Mouse (Mus musculus): Measurements from ENCODE around the gene Plcg1. TPM values are rescaled to one million over a fixed set of nuclear protein-coding genes. Genes with fewer than 3 reads are reported as not detected.

Gene Plcg1
- polyA plus RNA-seq, 2 experiments: 3.9 to 5.4 TPM

- no peak overlapping the region for H3K4me2 ChIP-seq (ENCODE audit: low read depth)
- ATAC-seq (ENCODE audit: insufficient read depth): no peak
- no peak for DNase-seq (ENCODE audit: low read depth in 3 of 3, low spot score in 3 of 3)
- no peaks in the 10 kb centered on the region for H3K9me3 ChIP-seq (ENCODE audit: control insufficient read depth, low read length)
- TF ChIP-seq CTCF (IDR thresholded peaks at IDR 0.05; ENCODE audit: low read depth) (no peak), EP300 (IDR thresholded peaks at IDR 0.05; ENCODE audit: low read depth) (no peak)
- H3K9ac ChIP-seq (replicated peaks): no peak overlapping the region
- H3K36me3 ChIP-seq (replicated peaks; ENCODE audit: control insufficient read depth, insufficient read depth, low read depth): no peaks in the 10 kb centered on the region
- no peaks in the 10 kb centered on the region for H3K4me1 ChIP-seq (replicated peaks; ENCODE audit: control insufficient read depth in 2 of 2, insufficient read depth in 2 of 2, low read length in 1 of 2)
- H3K4me3 ChIP-seq (ENCODE audit: insufficient read depth in 1 of 2, low read depth in 2 of 2, low read length in 2 of 2): no peak overlapping the region
- WGBS (ENCODE audit: insufficient replicate concordance): 66% methylated on average over 4 of the region's 4 CpGs
- H3K27me3 ChIP-seq (ENCODE audit: control insufficient read depth, insufficient read depth, low read length): no peaks in the 10 kb centered on the region
- H3K27ac ChIP-seq: no peak overlapping the region
Observed at GRCm38 (mm10) chr2:160768097-160768695, 37.1 kb downstream of the Plcg1 start.

- no peaks in the 10 kb centered on the region for H3K9me3 ChIP-seq (ENCODE audit: control insufficient read depth, low read length)
- no peaks in the 10 kb centered on the region for H3K27me3 ChIP-seq (ENCODE audit: control insufficient read depth, insufficient read depth, low read length)
- no peak overlapping the region for H3K9ac ChIP-seq (replicated peaks)
- no peaks in the 10 kb centered on the region for H3K4me1 ChIP-seq (replicated peaks; ENCODE audit: control insufficient read depth in 2 of 2, insufficient read depth in 2 of 2, low read length in 1 of 2)
- TF ChIP-seq EP300 (IDR thresholded peaks at IDR 0.05; ENCODE audit: low read depth): no peak
- H3K4me2 ChIP-seq (ENCODE audit: low read depth): no peak overlapping the region
- H3K4me3 ChIP-seq (ENCODE audit: insufficient read depth in 1 of 2, low read depth in 2 of 2, low read length in 2 of 2): no peak overlapping the region
- H3K27ac ChIP-seq: no peak overlapping the region
- WGBS (ENCODE audit: insufficient replicate concordance): 55% methylated on average over 2 of the region's 2 CpGs
- H3K36me3 ChIP-seq (replicated peaks; ENCODE audit: control insufficient read depth, insufficient read depth, low read depth): no peaks in the 10 kb centered on the region
- ATAC-seq (ENCODE audit: insufficient read depth) (no peak), DNase-seq (ENCODE audit: low read depth in 3 of 3, low spot score in 3 of 3) (no peak)
Observed at GRCm38 (mm10) chr2:160768997-160769396, 37.9 kb downstream of the Plcg1 start.

GRCm38 (mm10) chr2:160770409-160770808 lies 39.3 kb downstream of the Plcg1 start:
- no peak overlapping the region for H3K4me3 ChIP-seq (ENCODE audit: insufficient read depth in 1 of 2, low read depth in 2 of 2, low read length in 2 of 2)
- no peaks in the 10 kb centered on the region for H3K36me3 ChIP-seq (replicated peaks; ENCODE audit: control insufficient read depth, insufficient read depth, low read depth)
- H3K27me3 ChIP-seq (ENCODE audit: control insufficient read depth, insufficient read depth, low read length): no peaks in the 10 kb centered on the region
- no peak overlapping the region for H3K4me2 ChIP-seq (ENCODE audit: low read depth)
- TF ChIP-seq EP300 (IDR thresholded peaks at IDR 0.05; ENCODE audit: low read depth): no peak
- no peaks in the 10 kb centered on the region for H3K4me1 ChIP-seq (replicated peaks; ENCODE audit: control insufficient read depth in 2 of 2, insufficient read depth in 2 of 2, low read length in 1 of 2)
- DNase-seq (ENCODE audit: low read depth in 3 of 3, low spot score in 3 of 3): no peak
- ATAC-seq (ENCODE audit: insufficient read depth): no peak
- H3K9me3 ChIP-seq (ENCODE audit: control insufficient read depth, low read length): no peaks in the 10 kb centered on the region
- no peak overlapping the region for H3K27ac ChIP-seq
- H3K9ac ChIP-seq (replicated peaks): no peak overlapping the region

GRCm38 (mm10) chr2:160770871-160771270 lies 39.8 kb downstream of the Plcg1 start:
- TF ChIP-seq CTCF (IDR thresholded peaks at IDR 0.05; ENCODE audit: low read depth): no peak
- TF ChIP-seq EP300 (IDR thresholded peaks at IDR 0.05; ENCODE audit: low read depth): no peak
- no peaks in the 10 kb centered on the region for H3K27me3 ChIP-seq (ENCODE audit: control insufficient read depth, insufficient read depth, low read length)
- no peak for DNase-seq (ENCODE audit: low read depth in 3 of 3, low spot score in 3 of 3)
- no peak overlapping the region for H3K27ac ChIP-seq
- H3K4me3 ChIP-seq (ENCODE audit: insufficient read depth in 1 of 2, low read depth in 2 of 2, low read length in 2 of 2): no peak overlapping the region
- no peak overlapping the region for H3K9ac ChIP-seq (replicated peaks)
- H3K4me2 ChIP-seq (ENCODE audit: low read depth): no peak overlapping the region
- ATAC-seq (ENCODE audit: insufficient read depth): no peak
- H3K9me3 ChIP-seq (ENCODE audit: control insufficient read depth, low read length): no peaks in the 10 kb centered on the region
- 63% methylated on average over 1 of the region's 1 CpGs for WGBS (ENCODE audit: insufficient replicate concordance)
- H3K4me1 ChIP-seq (replicated peaks; ENCODE audit: control insufficient read depth in 2 of 2, insufficient read depth in 2 of 2, low read length in 1 of 2): no peaks in the 10 kb centered on the region
- H3K36me3 ChIP-seq (replicated peaks; ENCODE audit: control insufficient read depth, insufficient read depth, low read depth): no peaks in the 10 kb centered on the region

GRCm38 (mm10) chr2:160771325-160772276 lies 40.5 kb downstream of the Plcg1 start:
- WGBS (ENCODE audit: insufficient replicate concordance): 58% methylated on average over 8 of the region's 8 CpGs
- H3K27me3 ChIP-seq (ENCODE audit: control insufficient read depth, insufficient read depth, low read length): no peaks in the 10 kb centered on the region
- H3K9me3 ChIP-seq (ENCODE audit: control insufficient read depth, low read length): no peaks in the 10 kb centered on the region
- no peak overlapping the region for H3K4me2 ChIP-seq (ENCODE audit: low read depth)
- no peak for TF ChIP-seq EP300 (IDR thresholded peaks at IDR 0.05; ENCODE audit: low read depth)
- TF ChIP-seq CTCF (IDR thresholded peaks at IDR 0.05; ENCODE audit: low read depth): no peak
- H3K4me1 ChIP-seq (replicated peaks; ENCODE audit: control insufficient read depth in 2 of 2, insufficient read depth in 2 of 2, low read length in 1 of 2): no peaks in the 10 kb centered on the region
- no peak overlapping the region for H3K27ac ChIP-seq
- ATAC-seq (ENCODE audit: insufficient read depth) (no peak), DNase-seq (ENCODE audit: low read depth in 3 of 3, low spot score in 3 of 3) (no peak)
- H3K9ac ChIP-seq (replicated peaks): no peak overlapping the region
- no peaks in the 10 kb centered on the region for H3K36me3 ChIP-seq (replicated peaks; ENCODE audit: control insufficient read depth, insufficient read depth, low read depth)
- H3K4me3 ChIP-seq (ENCODE audit: insufficient read depth in 1 of 2, low read depth in 2 of 2, low read length in 2 of 2): no peak overlapping the region

Measured in liver, embryonic 14.5 days (tissue).